Mouse (Mus musculus) brain, embryonic 14.5 days (tissue): Measurements from ENCODE around the gene Dyrk1a.

Source experiments
- CTCF ChIP-seq: fragments of 200-500 bp; IDR thresholded peaks from 2 replicates; pipeline ENCODE4 v1.5.1; 2012; ENCODE audit warnings: inconsistent platforms, mild to moderate bottlenecking, moderate library complexity, borderline replicate concordance; ENCODE audit not compliant: insufficient read depth, insufficient read length; ENCODE audit errors: extremely low read depth
- POLR2A ChIP-seq: fragments of 200-500 bp; IDR thresholded peaks from 2 replicates; pipeline ENCODE4 v1.6.1; 2012; ENCODE audit warnings: mild to moderate bottlenecking, inconsistent platforms, borderline replicate concordance; ENCODE audit not compliant: poor library complexity, insufficient read depth, insufficient read length, severe bottlenecking; ENCODE audit errors: extremely low read depth

GRCm38 (mm10) chr16:94607468-94607867 lies 37.7 kb downstream of the Dyrk1a start:
- TF ChIP-seq CTCF: no peak
- TF ChIP-seq POLR2A: no peak
